Mouse (Mus musculus): ENCODE results near the gene Gm5724.

DNA sequence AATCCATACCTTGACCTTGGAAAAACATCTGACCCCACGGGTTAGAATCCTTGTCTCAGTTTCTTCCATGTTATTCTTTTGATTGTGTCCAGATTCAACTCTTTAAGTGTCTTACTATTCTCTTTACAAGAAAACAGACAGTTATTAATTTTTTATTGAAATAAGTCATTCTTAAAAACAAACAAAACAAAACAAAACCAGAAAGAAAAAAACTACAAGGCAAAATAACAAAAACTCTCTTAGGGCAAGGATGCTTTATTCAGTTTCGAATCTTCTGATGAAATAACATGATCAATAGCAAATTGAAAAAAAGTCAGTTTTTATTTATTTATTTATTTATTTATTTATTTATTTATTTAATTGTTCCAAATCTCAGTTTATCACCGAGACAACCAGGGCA, at the start of gene Gm5724:
- no peak for TF ChIP-seq POLR2A (IDR thresholded peaks at IDR 0.05; ENCODE audit: low read depth, low read length)
- no peak for TF ChIP-seq CTCF (IDR thresholded peaks at IDR 0.05; ENCODE audit: extremely low read depth, insufficient read length, insufficient replicate concordance, low read depth, low read length)
